Mouse (Mus musculus): ENCODE results near the gene Olfr1089. TPM values are rescaled to one million over a fixed set of nuclear protein-coding genes. Genes with fewer than 3 reads are reported as not detected.

The Olfr1089 gene
- total RNA-seq, 1 experiment = not detected

GRCm38 (mm10) chr2:86698295-86698694 is 35.2 kb downstream of the Olfr1089 start, which contains the start of gene Olfr1087:
Gene Olfr1087, minus strand, starts transcription at chr2:86698395.
- no peak within 1 kb of the TSS for H3K4me3 ChIP-seq (ENCODE audit: insufficient read depth in 1 of 2, low read depth in 1 of 2, low read length in 2 of 2, poor library complexity in 1 of 2, severe bottlenecking in 1 of 2)
- no peaks in the 10 kb centered on the region for H3K4me1 ChIP-seq (ENCODE audit: control insufficient read depth in 2 of 2, insufficient read depth in 2 of 2, low read length in 2 of 2, poor library complexity in 1 of 2)
- H3K36me3 ChIP-seq (ENCODE audit: control insufficient read depth, insufficient read depth, low read length, poor library complexity, severe bottlenecking) = no peaks in the 10 kb centered on the region
- H3K27ac ChIP-seq (ENCODE audit: insufficient read depth, low read depth, low read length, poor library complexity, severe bottlenecking) = no peak within 1 kb of the TSS
- TF ChIP-seq MAFK (IDR thresholded peaks at IDR 0.05; ENCODE audit: insufficient read depth, low read depth, low read length) (no peak), HCFC1 (IDR thresholded peaks at IDR 0.05; ENCODE audit: borderline replicate concordance, insufficient read depth, low read length) (no peak), CHD2 (IDR thresholded peaks at IDR 0.05; ENCODE audit: low read depth, low read length) (no peak), ZC3H11A (IDR thresholded peaks at IDR 0.05; ENCODE audit: borderline replicate concordance, low read depth, low read length) (no peak), ZNF384 (IDR thresholded peaks at IDR 0.05; ENCODE audit: low read depth, low read length) (no peak)
- DNase-seq (ENCODE audit: low read depth, low spot score) = no peak
- H3K9me3 ChIP-seq (ENCODE audit: control insufficient read depth, insufficient read depth, low read depth, low read length) = no peaks in the 10 kb centered on the region
- in situ Hi-C loops (cut with MboI; ENCODE audit: low sequenced_read_pairs in 2 of 2, unreplicated experiment in 2 of 2) = no loop called here
- no peak within 1 kb of the TSS for H3K9ac ChIP-seq (ENCODE audit: insufficient read depth, low read depth, low read length, poor library complexity, severe bottlenecking)

Other genes with a start within 250 kb of the Olfr1089 start
- gene Olfr228, start 246.3 kb downstream of the Olfr1089 start, total RNA-seq (2012; rRNA removed) = not detected in 2 replicates
- not detected in 2 replicates for gene Olfr1076, start 225.2 kb downstream of the Olfr1089 start, total RNA-seq (2012; rRNA removed)
- gene Olfr1079, start 191.2 kb downstream of the Olfr1089 start, total RNA-seq (2012; rRNA removed) = not detected in 2 replicates
- not detected in 2 replicates for gene Olfr1080, start 175.5 kb downstream of the Olfr1089 start, total RNA-seq (2012; rRNA removed)
- gene Olfr1082, start 134.7 kb downstream of the Olfr1089 start, total RNA-seq (2012; rRNA removed) = not detected in 2 replicates
- not detected in 2 replicates for gene Olfr1084, start 94.0 kb downstream of the Olfr1089 start, total RNA-seq (2012; rRNA removed)
- gene Olfr1085, start 71.7 kb downstream of the Olfr1089 start, total RNA-seq (2012; rRNA removed) = not detected in 2 replicates
- gene Olfr1086, start 53.6 kb downstream of the Olfr1089 start, total RNA-seq (2012; rRNA removed) = not detected in 2 replicates
- not detected in 2 replicates for gene Olfr1087, start 35.3 kb downstream of the Olfr1089 start, total RNA-seq (2012; rRNA removed)
- gene Olfr1090, start 25.3 kb upstream of the Olfr1089 start, total RNA-seq (2012; rRNA removed) = not detected in 2 replicates
- gene Olfr1093, start 48.8 kb upstream of the Olfr1089 start, total RNA-seq (2012; rRNA removed) = not detected in 2 replicates
- not detected in 2 replicates for gene Olfr141, start 76.3 kb upstream of the Olfr1089 start, total RNA-seq (2012; rRNA removed)
- gene Olfr1094, start 91.0 kb upstream of the Olfr1089 start, total RNA-seq (2012; rRNA removed) = not detected in 2 replicates
- not detected in 2 replicates for gene Olfr1095, start 118.0 kb upstream of the Olfr1089 start, total RNA-seq (2012; rRNA removed)
- not detected in 2 replicates for gene Gm13723, start 141.1 kb upstream of the Olfr1089 start, total RNA-seq (2012; rRNA removed)
- gene Olfr1097, start 158.5 kb upstream of the Olfr1089 start, total RNA-seq (2012; rRNA removed) = not detected in 2 replicates
- not detected in 2 replicates for gene Olfr1098, start 190.8 kb upstream of the Olfr1089 start, total RNA-seq (2012; rRNA removed)
- gene Olfr1099, start 227.0 kb upstream of the Olfr1089 start, total RNA-seq (2012; rRNA removed) = not detected in 2 replicates
- gene Olfr1100, start 246.3 kb upstream of the Olfr1089 start, total RNA-seq (2012; rRNA removed) = not detected in 2 replicates